Mouse (Mus musculus) embryonic fibroblast, embryonic 13.5 days (primary cell): ENCODE results near the gene Camk1g. TPM values are rescaled to one million over a fixed set of nuclear protein-coding genes. Genes with fewer than 3 reads are reported as not detected.

Experiments used
- H3K27ac ChIP-seq: 2 replicates; pipeline ENCODE4 v1.5.1; 2012; ENCODE audit warnings: low read length, control low read depth, inconsistent platforms; ENCODE audit not compliant: insufficient read depth
- H3K4me1 ChIP-seq: 2 replicates; pipeline ENCODE4 v1.6.1; 2011; ENCODE audit warnings: low read length; ENCODE audit not compliant: control insufficient read depth, insufficient read depth
- H3K4me3 ChIP-seq: 2 replicates; pipeline ENCODE4 v1.5.1; 2011; ENCODE audit warnings: mild to moderate bottlenecking, control low read depth, low read length; ENCODE audit not compliant: insufficient read depth
- CTCF ChIP-seq: IDR thresholded peaks from 2 replicates; pipeline ENCODE4 v1.5.1; 2011; ENCODE audit warnings: mild to moderate bottlenecking, control low read depth, low read length, moderate library complexity, borderline replicate concordance; ENCODE audit not compliant: insufficient read depth
- POLR2A ChIP-seq: IDR thresholded peaks from 2 replicates; pipeline ENCODE4 v1.6.1; 2011; ENCODE audit warnings: low read depth, mild to moderate bottlenecking, control low read depth, low read length, moderate library complexity
- polyA plus RNA-seq: library from polyadenylated mRNA; stranded (reverse); fragments of >200 nt; gene quantifications from 2 replicates; pipeline ENCODE4 v1.2.4, GENCODE M21; 2011; ENCODE audit warnings: low read depth; ENCODE audit not compliant: missing spikeins, insufficient read length

Gene Camk1g
- polyA plus RNA-seq, 1 experiment: not detected

GRCm38 (mm10) chr1:193379634-193380033 is 9.5 kb upstream of the Camk1g start:
- Histone ChIP-seq H3K4me3 (no peak overlapping the region), H3K4me1 (no peaks in the 10 kb centered on the region), H3K27ac (no peak overlapping the region)
- no peak for TF ChIP-seq CTCF
- no peak for TF ChIP-seq POLR2A

- no peak overlapping the region for H3K27ac ChIP-seq
- H3K4me1 ChIP-seq: no peaks in the 10 kb centered on the region
- TF ChIP-seq CTCF (peak; percentile 84), POLR2A (no peak)
- no peak overlapping the region for H3K4me3 ChIP-seq
Observed at GRCm38 (mm10) chr1:193376478-193377134, 6.5 kb upstream of the Camk1g start.

GRCm38 (mm10) chr1:193373906-193374413 is 3.9 kb upstream of the Camk1g start:
- no peaks in the 10 kb centered on the region for H3K4me1 ChIP-seq
- H3K4me3 ChIP-seq: no peak overlapping the region
- no peak overlapping the region for H3K27ac ChIP-seq
- TF ChIP-seq CTCF (no peak), POLR2A (no peak)

- H3K4me3 ChIP-seq: no peak overlapping the region
- TF ChIP-seq CTCF (no peak), POLR2A (no peak)
- no peaks in the 10 kb centered on the region for H3K4me1 ChIP-seq
- no peak overlapping the region for H3K27ac ChIP-seq
Observed at GRCm38 (mm10) chr1:193369091-193369490, 1.0 kb downstream of the Camk1g start.

- no peak for TF ChIP-seq POLR2A
- TF ChIP-seq CTCF: no peak
- H3K27ac ChIP-seq: no peak overlapping the region
- no peak overlapping the region for H3K4me3 ChIP-seq
- H3K4me1 ChIP-seq: no peaks in the 10 kb centered on the region
Observed at GRCm38 (mm10) chr1:193368055-193368454, 2.0 kb downstream of the Camk1g start.

- Histone ChIP-seq H3K4me1 (no peaks in the 10 kb centered on the region), H3K27ac (no peak overlapping the region), H3K4me3 (no peak overlapping the region)
- TF ChIP-seq CTCF (peak; percentile 49; the same call in 1 of the 2 replicates), POLR2A (no peak)
Observed at GRCm38 (mm10) chr1:193363801-193364231, 6.3 kb downstream of the Camk1g start.

GRCm38 (mm10) chr1:193362078-193362477 is 8.0 kb downstream of the Camk1g start:
- no peak overlapping the region for H3K27ac ChIP-seq
- H3K4me1 ChIP-seq: no peaks in the 10 kb centered on the region
- TF ChIP-seq POLR2A (no peak), CTCF (no peak)
- no peak overlapping the region for H3K4me3 ChIP-seq

- Histone ChIP-seq H3K27ac (no peak overlapping the region), H3K4me1 (no peaks in the 10 kb centered on the region), H3K4me3 (no peak overlapping the region)
- no peak for TF ChIP-seq CTCF
- TF ChIP-seq POLR2A: no peak
Observed at GRCm38 (mm10) chr1:193361181-193361580, 8.9 kb downstream of the Camk1g start.

GRCm38 (mm10) chr1:193359199-193359598 is 10.9 kb downstream of the Camk1g start:
- no peaks in the 10 kb centered on the region for H3K4me1 ChIP-seq
- H3K4me3 ChIP-seq: no peak overlapping the region
- no peak for TF ChIP-seq CTCF
- no peak for TF ChIP-seq POLR2A
- H3K27ac ChIP-seq: no peak overlapping the region

- no peak overlapping the region for H3K27ac ChIP-seq
- no peaks in the 10 kb centered on the region for H3K4me1 ChIP-seq
- no peak overlapping the region for H3K4me3 ChIP-seq
- TF ChIP-seq CTCF (no peak), POLR2A (no peak)
Observed at GRCm38 (mm10) chr1:193351583-193351982, 18.5 kb downstream of the Camk1g start.

GRCm38 (mm10) chr1:193350546-193350801 is 19.6 kb downstream of the Camk1g start:
- no peak overlapping the region for H3K4me3 ChIP-seq
- no peak overlapping the region for H3K27ac ChIP-seq
- TF ChIP-seq CTCF: no peak
- TF ChIP-seq POLR2A: no peak
- H3K4me1 ChIP-seq: no peaks in the 10 kb centered on the region
